Mouse (Mus musculus) cerebellum, adult 9-11 months (tissue): Measurements from ENCODE around the gene Cd109.

ENCODE experiments used
- DNase-seq: peaks from one replicate; pipeline ENCODE4 v3.0.0; 2022

The Cd109 gene

GRCm38 (mm10) chr9:78646008-78646777 lies 30.8 kb downstream of the Cd109 start:
- DNase-seq, result peak; percentile 2

- DNase-seq, result no peak
Measured at GRCm38 (mm10) chr9:78648641-78649040, 33.3 kb downstream of the Cd109 start.

- no peak for DNase-seq
Measured at GRCm38 (mm10) chr9:78649398-78649797, 34.1 kb downstream of the Cd109 start.

- no peak for DNase-seq
Measured at GRCm38 (mm10) chr9:78657564-78657963, 42.2 kb downstream of the Cd109 start.

GRCm38 (mm10) chr9:78671446-78671985 lies 56.2 kb downstream of the Cd109 start:
- DNase-seq, result no peak

- peak; percentile 8 for DNase-seq
Measured at GRCm38 (mm10) chr9:78700691-78701090, 85.3 kb downstream of the Cd109 start.

- DNase-seq, result no peak
Measured at GRCm38 (mm10) chr9:78702509-78703239, 87.3 kb downstream of the Cd109 start.

- no peak for DNase-seq
Measured at GRCm38 (mm10) chr9:78720888-78721798, 105.8 kb downstream of the Cd109 start.

GRCm38 (mm10) chr9:78731931-78732330 lies 116.6 kb downstream of the Cd109 start:
- DNase-seq, result no peak

- no peak for DNase-seq
Measured at GRCm38 (mm10) chr9:78735519-78735918, 120.2 kb downstream of the Cd109 start.

- DNase-seq, result no peak
Measured at GRCm38 (mm10) chr9:78742012-78742411, 126.7 kb downstream of the Cd109 start.

- no peak for DNase-seq
Measured at GRCm38 (mm10) chr9:78750246-78750645, 134.9 kb downstream of the Cd109 start.
